Mouse (Mus musculus) heart, embryonic 13.5 days (tissue): ENCODE data around the gene Epha4. TPM values are rescaled to one million over a fixed set of nuclear protein-coding genes. Genes with fewer than 3 reads are reported as not detected.

Experiments
- ATAC-seq: fragments of 200-750 bp; cut with Nextera tagmentation; 2 replicates; pipeline ENCODE4 v1.8.0; 2017; ENCODE audit warnings: moderate TSS enrichment; ENCODE audit not compliant: insufficient number of reproducible peaks, low FRiP score, low TSS enrichment; ENCODE audit errors: extremely low read depth
- H3K27ac ChIP-seq: fragments of 300-500 bp; sonication (generic); replicated peaks from 2 replicates; pipeline ENCODE4 v1.5.1; 2015; ENCODE audit warnings: moderate library complexity, mild to moderate bottlenecking, inconsistent platforms
- H3K27me3 ChIP-seq: fragments of 300-500 bp; sonication (generic); replicated peaks from 2 replicates; pipeline ENCODE4 v1.6.1; 2015; ENCODE audit warnings: mild to moderate bottlenecking, inconsistent platforms
- H3K36me3 ChIP-seq: fragments of 300-500 bp; sonication (generic); 2 replicates; pipeline ENCODE4 v1.6.1; 2015; ENCODE audit warnings: mild to moderate bottlenecking, inconsistent platforms
- H3K4me1 ChIP-seq: fragments of 300-500 bp; sonication (generic); 2 replicates; pipeline ENCODE4 v1.6.1; 2015; ENCODE audit warnings: inconsistent platforms
- H3K4me2 ChIP-seq: fragments of 300-500 bp; sonication (generic); 2 replicates; pipeline ENCODE4 v1.6.1; 2015; ENCODE audit warnings: inconsistent platforms, mild to moderate bottlenecking, moderate library complexity
- H3K4me3 ChIP-seq: fragments of 300-500 bp; sonication (generic); 2 replicates; pipeline ENCODE4 v1.5.1; 2015; ENCODE audit warnings: moderate library complexity, mild to moderate bottlenecking, inconsistent platforms
- H3K9ac ChIP-seq: fragments of 300-500 bp; sonication (generic); 2 replicates; pipeline ENCODE4 v1.6.1; 2015; ENCODE audit warnings: inconsistent platforms, mild to moderate bottlenecking, moderate library complexity
- H3K9me3 ChIP-seq: fragments of 300-500 bp; sonication (generic); 2 replicates; pipeline ENCODE4 v1.6.1; 2016; ENCODE audit warnings: inconsistent platforms
- WGBS: fragments of 180-500 bp; shearing (Covaris S2); methylation state at CpG from one replicate; pipeline ENCODE4 v1.1.7; 2015; ENCODE audit warnings: mixed read lengths; 5-methylcytosine and 5-hydroxymethylcytosine counted together
- polyA plus RNA-seq: library from polyadenylated mRNA; unstranded; fragments of >200 nt; fragmentation: Nextera tagmentation; extraction: Ambion mirVana; gene quantifications from 2 replicates; pipeline ENCODE4 v1.2.1, GENCODE M21; 2015

Gene Epha4
- 6.0 and 6.1 TPM in 2 replicates for polyA plus RNA-seq

DNA sequence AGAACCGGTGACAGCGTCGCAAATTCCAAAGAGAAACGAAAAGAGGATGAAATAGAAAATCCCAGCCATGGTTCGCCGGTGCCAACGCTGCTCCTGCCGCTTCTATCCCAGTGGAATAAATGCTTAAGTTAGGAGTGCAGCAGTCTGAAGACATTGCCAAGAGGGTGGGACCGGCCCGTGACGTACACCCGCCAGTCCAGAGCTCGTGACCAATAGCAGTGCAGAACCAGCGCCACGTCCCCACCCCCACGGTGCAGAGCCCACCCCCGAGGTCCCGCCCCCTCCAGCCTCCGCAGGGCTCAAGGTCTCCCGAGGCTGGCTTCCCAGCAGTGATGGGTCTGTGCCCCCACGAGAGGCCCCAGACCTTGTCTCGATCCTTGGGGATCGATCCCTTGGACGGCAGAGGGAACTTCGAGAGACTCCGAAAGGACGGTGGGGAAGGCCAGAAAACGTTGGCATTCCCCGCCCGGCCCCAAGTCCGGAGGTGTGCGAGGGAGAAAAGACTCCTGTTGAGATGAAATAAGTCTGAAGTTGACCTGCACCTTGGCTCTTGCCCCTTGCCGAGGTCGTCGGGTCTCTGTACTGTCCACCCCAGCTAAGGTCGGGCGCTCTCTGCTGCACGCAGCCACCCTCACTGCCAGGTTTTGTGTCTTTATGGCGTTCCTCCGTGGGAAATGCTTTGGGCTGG, at the start of gene Epha4:
Epha4 (minus strand) TSS at position 126 of the 688 bp plus-strand sequence.
- H3K36me3 ChIP-seq, result peaks cover 2% of the 10 kb centered on the region; the same call in 1 of the 2 replicates
- H3K9ac ChIP-seq, result peak within 1 kb of the TSS; percentile 84
- peak within 1 kb of the TSS; percentile 75 for H3K4me3 ChIP-seq
- H3K9me3 ChIP-seq, result no peaks in the 10 kb centered on the region
- peaks cover 18% of the 10 kb centered on the region for H3K27me3 ChIP-seq
- H3K4me1 ChIP-seq, result peaks cover 25% of the 10 kb centered on the region
- under 1% methylated on average over 40 of the region's 40 CpGs for WGBS
- peak within 1 kb of the TSS; percentile 68 for H3K27ac ChIP-seq
- peak within 1 kb of the TSS; percentile 97 for H3K4me2 ChIP-seq
- peak; percentile 85 for ATAC-seq

- 84% methylated on average over 3 of the region's 3 CpGs for WGBS
- Histone ChIP-seq H3K27ac (no peak overlapping the region), H3K4me3 (no peak overlapping the region), H3K27me3 (no peaks in the 10 kb centered on the region), H3K4me1 (no peaks in the 10 kb centered on the region), H3K36me3 (no peaks in the 10 kb centered on the region), H3K9me3 (no peaks in the 10 kb centered on the region), H3K4me2 (no peak overlapping the region), H3K9ac (no peak overlapping the region)
- no peak for ATAC-seq
Observed at GRCm38 (mm10) chr1:77556199-77556598, 41.3 kb upstream of the Epha4 start.

- 88% methylated on average over 7 of the region's 7 CpGs for WGBS
Observed at GRCm38 (mm10) chr1:77551927-77552326, 37.0 kb upstream of the Epha4 start.

DNA sequence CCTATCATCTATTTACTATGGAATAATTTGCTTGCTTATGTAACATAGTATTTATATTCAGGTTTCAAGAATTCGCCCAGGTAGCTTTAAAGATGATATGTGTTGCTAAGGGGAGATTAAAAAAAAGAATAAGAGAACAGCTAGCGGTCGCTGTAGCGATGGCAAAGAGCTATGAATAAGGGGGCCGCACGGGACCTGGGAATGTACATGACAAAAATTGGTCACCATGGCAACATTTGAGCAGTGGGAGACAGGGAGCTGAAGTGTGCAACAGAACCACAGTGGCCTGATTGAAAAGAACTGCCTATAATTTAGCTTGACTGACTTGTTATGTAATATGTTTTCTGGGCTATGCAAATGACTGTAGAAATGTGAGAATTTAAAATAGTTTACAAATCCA, 30.8 kb upstream of the Epha4 start:
- Histone ChIP-seq H3K4me2 (no peak overlapping the region), H3K27ac (no peak overlapping the region), H3K9me3 (no peaks in the 10 kb centered on the region), H3K27me3 (no peaks in the 10 kb centered on the region), H3K36me3 (no peaks in the 10 kb centered on the region), H3K9ac (no peak overlapping the region), H3K4me3 (no peak overlapping the region), H3K4me1 (no peaks in the 10 kb centered on the region)
- 72% methylated on average over 6 of the region's 6 CpGs for WGBS
- no peak for ATAC-seq

More at GRCm38 (mm10) chr1:77551927-77552326, 37.0 kb upstream of the Epha4 start:
- Histone ChIP-seq H3K9me3 (no peaks in the 10 kb centered on the region), H3K4me2 (no peak overlapping the region), H3K4me1 (no peaks in the 10 kb centered on the region), H3K9ac (no peak overlapping the region), H3K27me3 (no peaks in the 10 kb centered on the region), H3K27ac (no peak overlapping the region), H3K4me3 (no peak overlapping the region), H3K36me3 (no peaks in the 10 kb centered on the region)
- ATAC-seq, result no peak

GRCm38 (mm10) chr1:77545035-77545434, 30.1 kb upstream of the Epha4 start:
- no peaks in the 10 kb centered on the region for H3K9me3 ChIP-seq
- no peaks in the 10 kb centered on the region for H3K4me1 ChIP-seq
- no peaks in the 10 kb centered on the region for H3K27me3 ChIP-seq
- 77% methylated on average over 1 of the region's 1 CpGs for WGBS
- no peak overlapping the region for H3K9ac ChIP-seq
- no peak overlapping the region for H3K4me3 ChIP-seq
- H3K27ac ChIP-seq, result no peak overlapping the region
- no peaks in the 10 kb centered on the region for H3K36me3 ChIP-seq
- H3K4me2 ChIP-seq, result no peak overlapping the region
- ATAC-seq, result no peak

DNA sequence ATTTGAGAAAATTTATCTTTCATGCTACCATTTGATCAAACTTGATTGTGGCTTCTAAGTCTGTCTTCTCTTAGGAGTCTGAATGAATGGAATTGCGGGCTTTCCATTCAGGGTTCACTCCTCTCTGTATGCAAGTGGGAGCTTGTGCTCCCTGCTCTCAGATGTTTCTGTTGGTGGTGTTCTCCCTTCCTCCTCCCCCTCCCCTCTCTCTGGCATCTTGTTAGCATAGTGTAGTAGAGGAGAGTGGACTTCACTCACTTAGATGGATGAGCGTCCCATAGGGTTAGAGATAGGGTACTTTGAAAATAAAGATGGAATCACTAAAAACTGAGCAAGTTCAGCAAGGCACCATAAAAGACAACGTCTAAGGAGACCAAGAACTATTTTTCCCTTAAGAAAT, 29.4 kb upstream of the Epha4 start:
- H3K4me1 ChIP-seq, result no peaks in the 10 kb centered on the region
- no peak for ATAC-seq
- H3K36me3 ChIP-seq, result no peaks in the 10 kb centered on the region
- no peak overlapping the region for H3K27ac ChIP-seq
- 29% methylated on average over 3 of the region's 3 CpGs for WGBS
- no peaks in the 10 kb centered on the region for H3K27me3 ChIP-seq
- H3K4me2 ChIP-seq, result no peak overlapping the region
- H3K9ac ChIP-seq, result no peak overlapping the region
- H3K9me3 ChIP-seq, result no peaks in the 10 kb centered on the region
- no peak overlapping the region for H3K4me3 ChIP-seq

DNA sequence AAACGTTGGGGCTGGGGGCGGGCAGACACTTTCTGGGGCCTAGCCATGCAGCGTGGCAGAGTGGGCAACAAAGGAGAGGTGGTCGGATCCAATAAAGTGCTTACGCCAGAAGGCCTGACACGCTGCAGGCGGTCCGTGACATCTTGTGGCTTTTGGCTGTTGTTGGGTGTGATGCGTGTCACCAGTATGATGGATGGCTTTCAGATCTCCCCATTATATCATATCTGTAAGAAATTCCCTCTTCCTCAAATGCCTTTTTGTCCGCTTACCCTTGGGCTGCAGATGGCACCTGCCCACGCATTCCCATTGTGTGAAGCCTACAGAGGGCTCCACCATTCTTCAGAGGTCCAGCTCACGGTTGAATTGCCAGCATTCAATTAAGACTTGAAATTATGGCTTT, 25.1 kb upstream of the Epha4 start:
- Histone ChIP-seq H3K27ac (no peak overlapping the region), H3K9me3 (no peaks in the 10 kb centered on the region)
- WGBS, result 81% methylated on average over 12 of the region's 12 CpGs

DNA sequence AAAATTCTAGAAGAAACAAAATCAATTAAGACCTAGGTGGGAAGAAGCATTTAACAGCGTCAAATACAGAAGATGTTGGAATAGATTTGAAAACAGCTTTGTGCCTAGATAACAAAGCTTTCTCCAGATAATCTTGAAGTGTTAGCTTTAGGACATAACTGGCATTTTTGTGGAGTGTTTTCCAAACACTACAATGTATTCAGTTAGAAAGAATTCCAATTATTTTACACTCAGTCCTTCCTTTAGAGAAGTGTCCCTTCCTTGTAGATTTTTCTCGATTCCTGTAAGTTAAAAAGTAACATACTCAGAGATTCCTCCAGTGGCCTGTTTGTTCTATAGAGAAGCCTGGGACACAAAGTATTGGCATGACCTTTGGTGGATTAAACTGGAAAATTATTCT, 23.7 kb upstream of the Epha4 start:
- no peak overlapping the region for H3K27ac ChIP-seq
- no peak for ATAC-seq

More for the DNA sequence above, 25.1 kb upstream of the Epha4 start:
- Histone ChIP-seq H3K9ac (no peak overlapping the region), H3K27me3 (no peaks in the 10 kb centered on the region), H3K4me1 (no peaks in the 10 kb centered on the region), H3K36me3 (no peaks in the 10 kb centered on the region), H3K4me2 (no peak overlapping the region), H3K4me3 (no peak overlapping the region)
- ATAC-seq, result no peak

GRCm38 (mm10) chr1:77535905-77536304, 21.0 kb upstream of the Epha4 start:
- Histone ChIP-seq H3K4me3 (no peak overlapping the region), H3K27ac (no peak overlapping the region), H3K9me3 (no peaks in the 10 kb centered on the region), H3K36me3 (no peaks in the 10 kb centered on the region), H3K27me3 (no peaks in the 10 kb centered on the region), H3K9ac (no peak overlapping the region), H3K4me2 (no peak overlapping the region), H3K4me1 (no peaks in the 10 kb centered on the region; the same call in 1 of the 2 replicates)
- WGBS, result 58% methylated on average over 5 of the region's 5 CpGs
- ATAC-seq, result no peak

More for the DNA sequence above, 23.7 kb upstream of the Epha4 start:
- no peak overlapping the region for H3K4me3 ChIP-seq
- WGBS, result 28% methylated on average over 2 of the region's 2 CpGs
- no peaks in the 10 kb centered on the region for H3K9me3 ChIP-seq
- H3K4me1 ChIP-seq, result no peaks in the 10 kb centered on the region
- no peak overlapping the region for H3K4me2 ChIP-seq
- H3K36me3 ChIP-seq, result no peaks in the 10 kb centered on the region
- H3K27me3 ChIP-seq, result no peaks in the 10 kb centered on the region
- no peak overlapping the region for H3K9ac ChIP-seq

- 34% methylated on average over 6 of the region's 6 CpGs for WGBS
- H3K4me1 ChIP-seq, result no peaks in the 10 kb centered on the region; the same call in 1 of the 2 replicates
- H3K36me3 ChIP-seq, result no peaks in the 10 kb centered on the region
Observed at GRCm38 (mm10) chr1:77532576-77533183, 17.8 kb upstream of the Epha4 start.

GRCm38 (mm10) chr1:77531934-77532575, 17.2 kb upstream of the Epha4 start:
- Histone ChIP-seq H3K9me3 (no peaks in the 10 kb centered on the region), H3K36me3 (no peaks in the 10 kb centered on the region), H3K27ac (no peak overlapping the region), H3K9ac (no peak overlapping the region), H3K27me3 (no peaks in the 10 kb centered on the region), H3K4me3 (no peak overlapping the region), H3K4me2 (no peak overlapping the region), H3K4me1 (no peaks in the 10 kb centered on the region; the same call in 1 of the 2 replicates)
- 49% methylated on average over 5 of the region's 5 CpGs for WGBS
- no peak for ATAC-seq

More at GRCm38 (mm10) chr1:77532576-77533183, 17.8 kb upstream of the Epha4 start:
- Histone ChIP-seq H3K9me3 (no peaks in the 10 kb centered on the region), H3K4me3 (no peak overlapping the region), H3K27ac (no peak overlapping the region), H3K4me2 (no peak overlapping the region), H3K27me3 (no peaks in the 10 kb centered on the region), H3K9ac (no peak overlapping the region)
- no peak for ATAC-seq
